Mouse (Mus musculus) forebrain, embryonic 12.5 days (tissue): ENCODE measurements around the gene Pisd. TPM values are rescaled to one million over a fixed set of nuclear protein-coding genes. Genes with fewer than 3 reads are reported as not detected.
A peak's percentile ranks its signal among the peaks of the same experiment; 100 is the strongest.
"Not testable (repeated sequence)": the region's sequence is repeated elsewhere in the genome, so short reads cannot be mapped to it uniquely, and the experiment has no call there.

ENCODE experiments used
- ATAC-seq: fragments of 200-750 bp; cut with Nextera tagmentation; 2 replicates; pipeline ENCODE4 v1.8.0; 2017; ENCODE audit warnings: moderate TSS enrichment; ENCODE audit not compliant: low FRiP score
- H3K27ac ChIP-seq: fragments of 300-500 bp; sonication (generic); 2 replicates; pipeline ENCODE4 v1.5.1; 2016; ENCODE audit warnings: mild to moderate bottlenecking
- H3K27me3 ChIP-seq: fragments of 300-500 bp; sonication (generic); 2 replicates; pipeline ENCODE4 v1.6.1; 2016; ENCODE audit warnings: mild to moderate bottlenecking
- H3K36me3 ChIP-seq: fragments of 300-500 bp; sonication (generic); replicated peaks from 2 replicates; pipeline ENCODE4 v1.6.1; 2016; ENCODE audit warnings: mild to moderate bottlenecking
- H3K4me1 ChIP-seq: fragments of 300-500 bp; sonication (generic); 2 replicates; pipeline ENCODE4 v1.6.1; 2016
- H3K4me2 ChIP-seq: fragments of 300-500 bp; sonication (generic); 2 replicates; pipeline ENCODE4 v1.6.1; 2016; ENCODE audit warnings: mild to moderate bottlenecking, moderate library complexity
- H3K4me3 ChIP-seq: fragments of 300-500 bp; sonication (generic); replicated peaks from 2 replicates; pipeline ENCODE4 v1.5.1; 2016; ENCODE audit warnings: mild to moderate bottlenecking
- H3K9ac ChIP-seq: fragments of 300-500 bp; sonication (generic); 2 replicates; pipeline ENCODE4 v1.6.1; 2016; ENCODE audit warnings: mild to moderate bottlenecking
- H3K9me3 ChIP-seq: fragments of 300-500 bp; sonication (generic); 2 replicates; pipeline ENCODE4 v1.6.1; 2016
- WGBS: fragments of 180-500 bp; shearing (Covaris S2); methylation state at CpG from one replicate; pipeline ENCODE4 v1.1.7; 2016; 5-methylcytosine and 5-hydroxymethylcytosine counted together
- polyA plus RNA-seq: library from polyadenylated mRNA; unstranded; fragments of >200 nt; fragmentation: Nextera tagmentation; extraction: Ambion mirVana; gene quantifications from 2 replicates; pipeline ENCODE4 v1.2.1, GENCODE M21; 2016

Pisd gene
- polyA plus RNA-seq, 1 experiment from 2014 or later, result 70.7 TPM

GRCm38 (mm10) chr5:32742149-32742548, 43.3 kb downstream of the Pisd start:
- no peak overlapping the region for H3K9ac ChIP-seq
- no peak overlapping the region for H3K4me3 ChIP-seq
- ATAC-seq, result no peak; the same call in 1 of the 2 replicates
- no peaks in the 10 kb centered on the region for H3K27me3 ChIP-seq
- peaks cover 4% of the 10 kb centered on the region; the same call in 1 of the 2 replicates for H3K36me3 ChIP-seq
- WGBS, result 44% methylated on average over 9 of the region's 9 CpGs
- H3K4me2 ChIP-seq, result no peak overlapping the region
- H3K9me3 ChIP-seq, result no peaks in the 10 kb centered on the region
- H3K4me1 ChIP-seq, result peaks cover 33% of the 10 kb centered on the region
- peak overlapping the region; percentile 37; the same call in 1 of the 2 replicates for H3K27ac ChIP-seq

- not testable (repeated sequence) for H3K27me3 ChIP-seq, H3K36me3 ChIP-seq, H3K9ac ChIP-seq, H3K9me3 ChIP-seq, H3K4me3 ChIP-seq, H3K4me2 ChIP-seq
- WGBS, result 48% methylated on average over 4 of the region's 4 CpGs
- H3K4me1 ChIP-seq, result peaks cover 29% of the 10 kb centered on the region
- peak; percentile 21; the same call in 1 of the 2 replicates for ATAC-seq
- H3K27ac ChIP-seq, result peak overlapping the region; percentile 37; the same call in 1 of the 2 replicates
These were observed 44.1 kb downstream of the Pisd start for GRCm38 (mm10) chr5:32741377-32741776.

- peaks cover 24% of the 10 kb centered on the region for H3K4me1 ChIP-seq
- not testable (repeated sequence) for H3K9ac ChIP-seq, H3K4me3 ChIP-seq, H3K9me3 ChIP-seq, H3K27ac ChIP-seq, H3K27me3 ChIP-seq, H3K4me2 ChIP-seq, H3K36me3 ChIP-seq
- 0 out of 2 replicates have a peak, but pooled peaks have one; percentile 34 for ATAC-seq
- 81% methylated on average over 8 of the region's 8 CpGs for WGBS
These were observed 44.6 kb downstream of the Pisd start for GRCm38 (mm10) chr5:32740850-32741249.

GRCm38 (mm10) chr5:32740138-32740537, 45.3 kb downstream of the Pisd start:
- no peak overlapping the region for H3K27ac ChIP-seq
- H3K9ac ChIP-seq, result no peak overlapping the region
- ATAC-seq, result no peak
- peaks cover 22% of the 10 kb centered on the region for H3K4me1 ChIP-seq
- H3K4me2 ChIP-seq, result no peak overlapping the region
- no peaks in the 10 kb centered on the region for H3K9me3 ChIP-seq
- no peak overlapping the region for H3K4me3 ChIP-seq
- 97% methylated on average over 3 of the region's 3 CpGs for WGBS
- peaks cover 11% of the 10 kb centered on the region for H3K36me3 ChIP-seq
- no peaks in the 10 kb centered on the region for H3K27me3 ChIP-seq

- peak; percentile 73; the same call in 1 of the 2 replicates for ATAC-seq
- not testable (repeated sequence) for H3K9ac ChIP-seq, H3K27me3 ChIP-seq, H3K9me3 ChIP-seq, H3K27ac ChIP-seq, H3K4me2 ChIP-seq, H3K4me3 ChIP-seq
- peaks cover 19% of the 10 kb centered on the region for H3K36me3 ChIP-seq
- 95% methylated on average over 3 of the region's 3 CpGs for WGBS
- peaks cover 11% of the 10 kb centered on the region for H3K4me1 ChIP-seq
These were observed 48.7 kb downstream of the Pisd start for GRCm38 (mm10) chr5:32736770-32737169.

GRCm38 (mm10) chr5:32735779-32736178, 49.7 kb downstream of the Pisd start:
- Histone ChIP-seq H3K9ac (no peak overlapping the region), H3K4me3 (no peak overlapping the region), H3K4me2 (no peak overlapping the region), H3K9me3 (peaks cover 3% of the 10 kb centered on the region; the same call in 1 of the 2 replicates), H3K27ac (no peak overlapping the region), H3K36me3 (peaks cover 19% of the 10 kb centered on the region), H3K27me3 (no peaks in the 10 kb centered on the region), H3K4me1 (0 out of 2 replicates have a peak, but pooled peaks cover under 1% of the 10 kb centered on the region)
- no peak for ATAC-seq
- 93% methylated on average over 6 of the region's 6 CpGs for WGBS

- ATAC-seq, H3K27ac ChIP-seq, H3K9ac ChIP-seq, H3K9me3 ChIP-seq, H3K27me3 ChIP-seq, H3K4me1 ChIP-seq, H3K4me3 ChIP-seq, H3K4me2 ChIP-seq: not testable (repeated sequence)
- 99% methylated on average over 6 of the region's 6 CpGs for WGBS
- peaks cover 19% of the 10 kb centered on the region for H3K36me3 ChIP-seq
These were observed 51.6 kb downstream of the Pisd start for GRCm38 (mm10) chr5:32733892-32734291.

GRCm38 (mm10) chr5:32728851-32729250, 56.6 kb downstream of the Pisd start:
- no peak for ATAC-seq
- Histone ChIP-seq H3K36me3 (0 out of 2 replicates have a peak, but pooled peaks cover 5% of the 10 kb centered on the region), H3K9me3 (0 out of 2 replicates have a peak, but pooled peaks cover 2% of the 10 kb centered on the region), H3K4me3 (no peak overlapping the region), H3K4me2 (no peak overlapping the region), H3K9ac (no peak overlapping the region), H3K27ac (no peak overlapping the region), H3K27me3 (no peaks in the 10 kb centered on the region), H3K4me1 (no peaks in the 10 kb centered on the region)
- 89% methylated on average over 8 of the region's 8 CpGs for WGBS

- Histone ChIP-seq H3K4me1 (no peaks in the 10 kb centered on the region), H3K36me3 (no peaks in the 10 kb centered on the region), H3K27me3 (no peaks in the 10 kb centered on the region), H3K4me3 (no peak overlapping the region), H3K27ac (no peak overlapping the region), H3K9ac (no peak overlapping the region), H3K9me3 (0 out of 2 replicates have a peak, but pooled peaks cover 2% of the 10 kb centered on the region), H3K4me2 (no peak overlapping the region)
- ATAC-seq, result no peak
- 92% methylated on average over 7 of the region's 7 CpGs for WGBS
These were observed 57.1 kb downstream of the Pisd start for GRCm38 (mm10) chr5:32728300-32728699.

- not testable (repeated sequence) for H3K4me2 ChIP-seq, H3K9me3 ChIP-seq, H3K9ac ChIP-seq, H3K4me3 ChIP-seq, H3K27ac ChIP-seq, H3K4me1 ChIP-seq, H3K27me3 ChIP-seq, ATAC-seq, H3K36me3 ChIP-seq
- 71% methylated on average over 3 of the region's 3 CpGs for WGBS
These were observed 60.0 kb downstream of the Pisd start for GRCm38 (mm10) chr5:32725397-32725796.

GRCm38 (mm10) chr5:32723981-32724380, 61.5 kb downstream of the Pisd start:
- Histone ChIP-seq H3K4me1 (no peaks in the 10 kb centered on the region), H3K27me3 (no peaks in the 10 kb centered on the region), H3K4me3 (no peak overlapping the region), H3K36me3 (no peaks in the 10 kb centered on the region), H3K4me2 (no peak overlapping the region), H3K27ac (no peak overlapping the region), H3K9ac (no peak overlapping the region), H3K9me3 (0 out of 2 replicates have a peak, but pooled peaks cover 2% of the 10 kb centered on the region)
- 85% methylated on average over 7 of the region's 7 CpGs for WGBS
- no peak for ATAC-seq

- not testable (repeated sequence) for H3K4me2 ChIP-seq, H3K4me3 ChIP-seq, H3K36me3 ChIP-seq, H3K27me3 ChIP-seq, H3K9ac ChIP-seq, ATAC-seq, H3K27ac ChIP-seq, H3K9me3 ChIP-seq, H3K4me1 ChIP-seq
- 89% methylated on average over 8 of the region's 8 CpGs for WGBS
These were observed 62.7 kb downstream of the Pisd start for GRCm38 (mm10) chr5:32722711-32723110.

GRCm38 (mm10) chr5:32722263-32722662, 63.2 kb downstream of the Pisd start:
- 0 out of 2 replicates have a peak, but pooled peaks cover 2% of the 10 kb centered on the region for H3K9me3 ChIP-seq
- ATAC-seq, result no peak
- no peak overlapping the region for H3K4me3 ChIP-seq
- 71% methylated on average over 7 of the region's 7 CpGs for WGBS
- no peak overlapping the region for H3K27ac ChIP-seq
- H3K4me2 ChIP-seq, result no peak overlapping the region
- no peaks in the 10 kb centered on the region for H3K4me1 ChIP-seq
- no peak overlapping the region for H3K9ac ChIP-seq
- H3K27me3 ChIP-seq, result no peaks in the 10 kb centered on the region
- no peaks in the 10 kb centered on the region for H3K36me3 ChIP-seq
